Mouse (Mus musculus): ENCODE results near the gene Nova2. TPM values are rescaled to one million over a fixed set of nuclear protein-coding genes. Genes with fewer than 3 reads are reported as not detected.
A peak's percentile ranks its signal among the peaks of the same experiment; 100 is the strongest.

The Nova2 gene
- polyA plus RNA-seq, 1 experiment from 2014 or later = 14.9 TPM

- H3K4me3 ChIP-seq = peak overlapping the region; percentile 28
- ATAC-seq (ENCODE audit: low FRiP score) = no peak
- H3K36me3 ChIP-seq = peaks cover 17% of the 10 kb centered on the region
- WGBS = 2% methylated on average over 17 of the region's 17 CpGs
- H3K9me3 ChIP-seq = no peaks in the 10 kb centered on the region
- H3K4me2 ChIP-seq = peak overlapping the region; percentile 52
- peak overlapping the region; percentile 56; the same call in 1 of the 2 replicates for H3K9ac ChIP-seq
- H3K27me3 ChIP-seq = no peaks in the 10 kb centered on the region
- no peak overlapping the region for H3K27ac ChIP-seq
- H3K4me1 ChIP-seq (replicated peaks) = peaks cover 72% of the 10 kb centered on the region
Observed at GRCm38 (mm10) chr7:18962171-18962792, 36.6 kb downstream of the Nova2 start.

GRCm38 (mm10) chr7:18962795-18963194 lies 37.1 kb downstream of the Nova2 start:
- H3K27me3 ChIP-seq = no peaks in the 10 kb centered on the region
- ATAC-seq (ENCODE audit: low FRiP score) = 0 out of 2 replicates have a peak, but pooled peaks have one; percentile 6
- peak overlapping the region; percentile 28 for H3K4me3 ChIP-seq
- H3K27ac ChIP-seq = no peak overlapping the region
- 1% methylated on average over 19 of the region's 20 CpGs for WGBS
- no peaks in the 10 kb centered on the region for H3K9me3 ChIP-seq
- H3K36me3 ChIP-seq = peaks cover 12% of the 10 kb centered on the region
- peak overlapping the region; percentile 52 for H3K4me2 ChIP-seq
- H3K4me1 ChIP-seq (replicated peaks) = peaks cover 71% of the 10 kb centered on the region
- H3K9ac ChIP-seq = peak overlapping the region; percentile 56; the same call in 1 of the 2 replicates

GRCm38 (mm10) chr7:18963294-18963843 lies 37.7 kb downstream of the Nova2 start:
- H3K4me3 ChIP-seq = no peak overlapping the region
- peaks cover 6% of the 10 kb centered on the region for H3K36me3 ChIP-seq
- 3% methylated on average over 19 of the region's 19 CpGs for WGBS
- 0 out of 2 replicates have a peak, but pooled peaks have one; percentile 3 for ATAC-seq (ENCODE audit: low FRiP score)
- no peaks in the 10 kb centered on the region for H3K9me3 ChIP-seq
- H3K27me3 ChIP-seq = no peaks in the 10 kb centered on the region
- peaks cover 65% of the 10 kb centered on the region for H3K4me1 ChIP-seq (replicated peaks)
- H3K9ac ChIP-seq = no peak overlapping the region
- no peak overlapping the region for H3K27ac ChIP-seq
- peak overlapping the region; percentile 52 for H3K4me2 ChIP-seq

- Histone ChIP-seq H3K9me3 (no peaks in the 10 kb centered on the region), H3K36me3 (peaks cover 2% of the 10 kb centered on the region; the same call in 1 of the 2 replicates), H3K4me2 (no peak overlapping the region), H3K27me3 (no peaks in the 10 kb centered on the region), H3K9ac (no peak overlapping the region), H3K4me3 (no peak overlapping the region), H3K27ac (0 out of 2 replicates have a peak overlapping the region, but pooled peaks have one; percentile 6), H3K4me1 (replicated peaks) (peaks cover 48% of the 10 kb centered on the region)
- WGBS = 84% methylated on average over 5 of the region's 5 CpGs
- ATAC-seq (ENCODE audit: low FRiP score) = no peak
Observed at GRCm38 (mm10) chr7:18965312-18965711, 39.6 kb downstream of the Nova2 start.

GRCm38 (mm10) chr7:18967603-18968002 lies 41.9 kb downstream of the Nova2 start:
- 8% methylated on average over 8 of the region's 8 CpGs for WGBS
- H3K9ac ChIP-seq = no peak overlapping the region
- no peak overlapping the region for H3K4me2 ChIP-seq
- H3K4me1 ChIP-seq (replicated peaks) = peaks cover 25% of the 10 kb centered on the region
- 0 out of 2 replicates have a peak, but pooled peaks cover 5% of the 10 kb centered on the region for H3K9me3 ChIP-seq
- H3K36me3 ChIP-seq = no peaks in the 10 kb centered on the region
- H3K27me3 ChIP-seq = no peaks in the 10 kb centered on the region
- H3K27ac ChIP-seq = no peak overlapping the region
- peak; percentile 44 for ATAC-seq (ENCODE audit: low FRiP score)
- no peak overlapping the region for H3K4me3 ChIP-seq

GRCm38 (mm10) chr7:18970956-18971355 lies 45.3 kb downstream of the Nova2 start:
- 81% methylated on average over 3 of the region's 3 CpGs for WGBS

GRCm38 (mm10) chr7:18978381-18978780 lies 52.7 kb downstream of the Nova2 start:
- 92% methylated on average over 9 of the region's 9 CpGs for WGBS
- Histone ChIP-seq H3K27ac (no peak overlapping the region), H3K4me2 (no peak overlapping the region), H3K9ac (no peak overlapping the region), H3K4me1 (replicated peaks) (no peaks in the 10 kb centered on the region), H3K36me3 (no peaks in the 10 kb centered on the region), H3K4me3 (no peak overlapping the region), H3K27me3 (no peaks in the 10 kb centered on the region), H3K9me3 (no peaks in the 10 kb centered on the region)
- ATAC-seq (ENCODE audit: low FRiP score) = no peak

More at GRCm38 (mm10) chr7:18970956-18971355, 45.3 kb downstream of the Nova2 start:
- Histone ChIP-seq H3K36me3 (no peaks in the 10 kb centered on the region), H3K4me3 (no peak overlapping the region), H3K27me3 (no peaks in the 10 kb centered on the region), H3K4me2 (no peak overlapping the region), H3K4me1 (replicated peaks) (peaks cover 7% of the 10 kb centered on the region), H3K9ac (no peak overlapping the region), H3K9me3 (0 out of 2 replicates have a peak, but pooled peaks cover 5% of the 10 kb centered on the region), H3K27ac (no peak overlapping the region)
- ATAC-seq (ENCODE audit: low FRiP score) = no peak

- ATAC-seq (ENCODE audit: low FRiP score) = no peak
- WGBS = 82% methylated on average over 2 of the region's 2 CpGs
- H3K4me1 ChIP-seq (replicated peaks) = peaks cover 10% of the 10 kb centered on the region
- no peak overlapping the region for H3K9ac ChIP-seq
- H3K27ac ChIP-seq = no peak overlapping the region
- no peaks in the 10 kb centered on the region for H3K9me3 ChIP-seq
- H3K4me3 ChIP-seq = no peak overlapping the region
- no peak overlapping the region for H3K4me2 ChIP-seq
- no peaks in the 10 kb centered on the region for H3K36me3 ChIP-seq
- peaks cover 3% of the 10 kb centered on the region; the same call in 1 of the 2 replicates for H3K27me3 ChIP-seq
Observed at GRCm38 (mm10) chr7:18986503-18986902, 60.8 kb downstream of the Nova2 start.

GRCm38 (mm10) chr7:18987100-18987499 lies 61.4 kb downstream of the Nova2 start, which contains the start of gene Nanos2:
TSS of gene Nanos2 (plus strand) at chr7:18987400.
- WGBS = 73% methylated on average over 2 of the region's 2 CpGs

GRCm38 (mm10) chr7:18987747-18988146 lies 62.1 kb downstream of the Nova2 start:
- no peak for ATAC-seq (ENCODE audit: low FRiP score)
- Histone ChIP-seq H3K36me3 (no peaks in the 10 kb centered on the region), H3K4me2 (no peak overlapping the region), H3K27ac (no peak overlapping the region), H3K9me3 (no peaks in the 10 kb centered on the region), H3K27me3 (peaks cover 6% of the 10 kb centered on the region), H3K4me1 (replicated peaks) (peaks cover 22% of the 10 kb centered on the region), H3K4me3 (no peak overlapping the region), H3K9ac (no peak overlapping the region)
- WGBS = 72% methylated on average over 13 of the region's 13 CpGs

More at GRCm38 (mm10) chr7:18987100-18987499, 61.4 kb downstream of the Nova2 start, which contains the start of gene Nanos2:
- peaks cover 3% of the 10 kb centered on the region; the same call in 1 of the 2 replicates for H3K27me3 ChIP-seq
- no peaks in the 10 kb centered on the region for H3K9me3 ChIP-seq
- H3K4me1 ChIP-seq (replicated peaks) = peaks cover 16% of the 10 kb centered on the region
- no peak within 1 kb of the TSS for H3K4me3 ChIP-seq
- H3K36me3 ChIP-seq = no peaks in the 10 kb centered on the region
- H3K27ac ChIP-seq = no peak within 1 kb of the TSS
- ATAC-seq (ENCODE audit: low FRiP score) = no peak
- H3K9ac ChIP-seq = no peak within 1 kb of the TSS
- H3K4me2 ChIP-seq = no peak within 1 kb of the TSS

GRCm38 (mm10) chr7:18988780-18989179 lies 63.1 kb downstream of the Nova2 start:
- no peaks in the 10 kb centered on the region for H3K9me3 ChIP-seq
- H3K27me3 ChIP-seq = peaks cover 17% of the 10 kb centered on the region
- peaks cover 31% of the 10 kb centered on the region for H3K4me1 ChIP-seq (replicated peaks)
- 71% methylated on average over 6 of the region's 6 CpGs for WGBS
- H3K36me3 ChIP-seq = no peaks in the 10 kb centered on the region
- no peak for ATAC-seq (ENCODE audit: low FRiP score)
- no peak overlapping the region for H3K9ac ChIP-seq
- H3K4me2 ChIP-seq = no peak overlapping the region
- H3K27ac ChIP-seq = no peak overlapping the region
- no peak overlapping the region for H3K4me3 ChIP-seq

- 7% methylated on average over 5 of the region's 5 CpGs for WGBS
- peaks cover 37% of the 10 kb centered on the region for H3K4me1 ChIP-seq (replicated peaks)
- H3K9me3 ChIP-seq = no peaks in the 10 kb centered on the region
- H3K4me2 ChIP-seq = peak overlapping the region; percentile 83
- peak overlapping the region; percentile 94 for H3K27ac ChIP-seq
- H3K27me3 ChIP-seq = peaks cover 18% of the 10 kb centered on the region
- ATAC-seq (ENCODE audit: low FRiP score) = no peak
- H3K9ac ChIP-seq = peak overlapping the region; percentile 63
- no peaks in the 10 kb centered on the region for H3K36me3 ChIP-seq
- peak overlapping the region; percentile 56 for H3K4me3 ChIP-seq
Observed at GRCm38 (mm10) chr7:18989995-18990394, 64.3 kb downstream of the Nova2 start.

Data from hindbrain, embryonic 13.5 days (tissue).